Mouse (Mus musculus) heart, postnatal 0 days (tissue): Measurements from ENCODE around the gene Gipc2.

ENCODE experiments used
- CTCF ChIP-seq: IDR thresholded peaks from 2 replicates; pipeline ENCODE4 v1.5.1; 2016; ENCODE audit warnings: antibody characterized with exemption, control low read depth, low read depth
- EP300 ChIP-seq: IDR thresholded peaks from 2 replicates; pipeline ENCODE4 v1.6.1; 2016; ENCODE audit warnings: antibody characterized with exemption, low read depth

DNA sequence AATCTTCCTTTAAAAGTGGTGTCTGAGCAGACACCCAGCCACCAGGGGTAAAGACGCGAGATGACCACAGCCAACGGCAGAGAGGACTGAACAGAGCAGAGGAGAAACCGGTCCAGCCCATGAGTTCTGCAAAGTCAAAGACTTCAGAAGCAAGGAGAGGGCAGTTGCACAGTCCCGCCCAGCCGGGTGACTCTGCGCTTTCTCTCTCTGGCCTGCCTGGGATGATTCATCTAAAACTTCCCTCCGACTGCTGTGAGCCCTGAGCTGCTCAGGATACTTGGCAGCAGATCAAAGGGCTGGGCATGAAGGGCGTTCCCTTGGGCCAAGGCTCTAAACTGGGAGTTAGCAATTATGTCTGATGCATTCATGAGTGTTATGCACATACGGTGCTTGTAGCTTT, 51.2 kb downstream of the Gipc2 start:
- TF ChIP-seq CTCF (no peak), EP300 (no peak)
